Mouse (Mus musculus) liver (tissue): Measurements from ENCODE around the gene Itpr3.
A peak's percentile ranks its signal among the peaks of the same experiment; 100 is the strongest.

Experiments
- DNase-seq: peaks from one replicate; pipeline ENCODE4 v3.0.0-alpha.2; 2020; ENCODE audit warnings: mixed read lengths

The Itpr3 gene

GRCm38 (mm10) chr17:27073126-27073525 is 16.0 kb downstream of the Itpr3 start:
- no peak for DNase-seq

GRCm38 (mm10) chr17:27073778-27074177 is 16.7 kb downstream of the Itpr3 start:
- DNase-seq, result no peak

GRCm38 (mm10) chr17:27074236-27074635 is 17.1 kb downstream of the Itpr3 start:
- no peak for DNase-seq

GRCm38 (mm10) chr17:27074849-27075745 is 18.0 kb downstream of the Itpr3 start:
- no peak for DNase-seq

GRCm38 (mm10) chr17:27077133-27077532 is 20.0 kb downstream of the Itpr3 start:
- no peak for DNase-seq

- DNase-seq, result no peak
Measured at GRCm38 (mm10) chr17:27077920-27078319, 20.8 kb downstream of the Itpr3 start.

GRCm38 (mm10) chr17:27078499-27078898 is 21.4 kb downstream of the Itpr3 start:
- DNase-seq, result no peak

GRCm38 (mm10) chr17:27081868-27082267 is 24.8 kb downstream of the Itpr3 start:
- no peak for DNase-seq

- DNase-seq, result no peak
Measured at GRCm38 (mm10) chr17:27082796-27083195, 25.7 kb downstream of the Itpr3 start.

GRCm38 (mm10) chr17:27083601-27084000 is 26.5 kb downstream of the Itpr3 start:
- no peak for DNase-seq

GRCm38 (mm10) chr17:27085676-27086075 is 28.6 kb downstream of the Itpr3 start:
- peak; percentile 66 for DNase-seq

GRCm38 (mm10) chr17:27087426-27087825 is 30.3 kb downstream of the Itpr3 start:
- DNase-seq, result peak; percentile 25

- no peak for DNase-seq
Measured at GRCm38 (mm10) chr17:27090068-27090467, 33.0 kb downstream of the Itpr3 start.

- DNase-seq, result peak; percentile 31
Measured at GRCm38 (mm10) chr17:27095690-27096089, 38.6 kb downstream of the Itpr3 start.

GRCm38 (mm10) chr17:27101675-27102074 is 44.6 kb downstream of the Itpr3 start:
- no peak for DNase-seq

GRCm38 (mm10) chr17:27105698-27106470 is 48.8 kb downstream of the Itpr3 start:
- DNase-seq, result peak; percentile 38

- peak; percentile 30 for DNase-seq
Measured at GRCm38 (mm10) chr17:27106745-27107144, 49.6 kb downstream of the Itpr3 start.

- no peak for DNase-seq
Measured at GRCm38 (mm10) chr17:27107936-27108335, 50.8 kb downstream of the Itpr3 start.

- no peak for DNase-seq
Measured at GRCm38 (mm10) chr17:27110072-27110471, 53.0 kb downstream of the Itpr3 start.

GRCm38 (mm10) chr17:27118676-27119539 is 61.8 kb downstream of the Itpr3 start:
- no peak for DNase-seq

- DNase-seq, result no peak
Measured at GRCm38 (mm10) chr17:27119540-27119895, 62.4 kb downstream of the Itpr3 start.

- no peak for DNase-seq
Measured at GRCm38 (mm10) chr17:27119954-27120353, 62.9 kb downstream of the Itpr3 start.

GRCm38 (mm10) chr17:27120561-27121024 is 63.5 kb downstream of the Itpr3 start:
- peak; percentile 50 for DNase-seq
